Mouse (Mus musculus) heart, adult 2 months (tissue): ENCODE data around the gene Cntn1.

ENCODE experiments used
- CTCF ChIP-seq: fragments of 200-600 bp; IDR thresholded peaks from 2 replicates; pipeline ENCODE4 v1.8.1; 2022; ENCODE audit warnings: antibody characterized with exemption, mild to moderate bottlenecking, moderate library complexity
- EP300 ChIP-seq: fragments of 200-500 bp; IDR thresholded peaks from 2 replicates; pipeline ENCODE4 v1.6.1; 2011; ENCODE audit warnings: low read depth, low read length, control low read depth; ENCODE audit not compliant: insufficient read depth
- POLR2A ChIP-seq: fragments of 200-500 bp; IDR thresholded peaks from 2 replicates; pipeline ENCODE4 v1.6.1; 2011; ENCODE audit warnings: mild to moderate bottlenecking, low read depth, low read length, control low read depth; ENCODE audit not compliant: insufficient read depth

- TF ChIP-seq POLR2A (no peak), CTCF (no peak), EP300 (no peak)
These were observed 124.8 kb downstream of the Cntn1 start for GRCm38 (mm10) chr15:92175739-92176138.
